ENCODE assay signal across 18 mouse cellular contexts in genomic region chr2:155610978-155611377, GRCm38 (mm10). TPM values are rescaled to one million over a fixed set of nuclear protein-coding genes. Genes with fewer than 3 reads are reported as not detected.
A peak's percentile ranks its signal among the peaks of the same experiment; 100 is the strongest.
DNase-seq lines count a peak whose midpoint lies in the region; ATAC-seq lines count a peak whose summit lies in the region.
"Had no signal": no experiment of that assay in that cellular context is flagged by ENCODE, and none has a peak within 500 bp of the region (broad histone marks: within the 10 kb centered on the region; RNA-seq: fewer than 3 reads in every experiment).

Gene Myh7b (plus strand): TSS chr2:155611212.

- no peak within 1 kb of the TSS for H3K9ac ChIP-seq in midbrain, embryonic 11.5 days (ENCODE audit: low read length)
- no peak within 1 kb of the TSS for H3K9ac ChIP-seq in midbrain, embryonic 14.5 days (replicated peaks; ENCODE audit: low read length)
- peak within 1 kb of the TSS; percentile 65 for H3K9ac ChIP-seq in heart, embryonic 12.5 days
- H3K9ac ChIP-seq: midbrain, embryonic 15.5 days had no signal

- WGBS in midbrain, embryonic 11.5 days = 47% methylated on average over 4 of the region's 4 CpGs
- 26% methylated on average over 4 of the region's 4 CpGs for WGBS in midbrain, embryonic 14.5 days
- WGBS in heart, embryonic 12.5 days = 28% methylated on average over 4 of the region's 4 CpGs

- no peaks in the 10 kb centered on the region for H3K9me3 ChIP-seq in midbrain, embryonic 11.5 days (ENCODE audit: control insufficient read depth, low read length)
- no peaks in the 10 kb centered on the region for H3K9me3 ChIP-seq in midbrain, embryonic 14.5 days (ENCODE audit: control insufficient read depth, low read length)
- H3K9me3 ChIP-seq in heart, embryonic 12.5 days (replicated peaks) = no peaks in the 10 kb centered on the region
- H3K9me3 ChIP-seq: midbrain, embryonic 15.5 days had no signal

- intact Hi-C loops in heart, postnatal 36 days (cut with DNase I) = no loop called here
- intact Hi-C loops in left cerebral cortex, postnatal 10 days (cut with DNase I) = no loop called here

- H3K27me3 ChIP-seq in midbrain, embryonic 11.5 days (ENCODE audit: control insufficient read depth, insufficient read depth, low read length) = no peaks in the 10 kb centered on the region
- no peaks in the 10 kb centered on the region for H3K27me3 ChIP-seq in midbrain, embryonic 14.5 days (ENCODE audit: control insufficient read depth, insufficient read depth, low read length)
- H3K27me3 ChIP-seq in heart, embryonic 12.5 days (replicated peaks) = no peaks in the 10 kb centered on the region

- peak; percentile 6 for DNase-seq in midbrain, embryonic 11.5 days (ENCODE audit: low spot score, missing footprints)
- DNase-seq in midbrain, embryonic 14.5 days = no peak
- no peak for DNase-seq in heart, postnatal 36 days
- DNase-seq in layer of hippocampus, adult 18-20 months (ENCODE audit: low spot score in 2 of 2) = no peak
- no peak for DNase-seq in left cerebral cortex, postnatal 10 days (ENCODE audit: extremely low spot score in 1 of 2, low spot score in 2 of 2)
- no peak for DNase-seq in cerebellum, postnatal 10 days
- DNase-seq: adrenal gland, postnatal 10 days; cerebellum, adult 9-11 months; gastrocnemius, postnatal 36 days; kidney, adult 18-20 months; kidney, postnatal 14 days; layer of hippocampus, adult 9-11 months; left cerebral cortex, postnatal 4 days; lung, adult 2 months had no signal

- ATAC-seq in midbrain, embryonic 11.5 days (ENCODE audit: low FRiP score) = no peak
- ATAC-seq in midbrain, embryonic 14.5 days (ENCODE audit: low FRiP score, low TSS enrichment) = no peak
- ATAC-seq in heart, embryonic 12.5 days (ENCODE audit: insufficient number of reproducible peaks, low FRiP score) = peak; percentile 40; the same call in 1 of the 2 replicates
- ATAC-seq: hindbrain, embryonic 16.5 days; midbrain, embryonic 15.5 days had no signal

- no peak within 1 kb of the TSS for H3K4me3 ChIP-seq in midbrain, embryonic 11.5 days (ENCODE audit: low read depth, low read length)
- H3K4me3 ChIP-seq in midbrain, embryonic 14.5 days (replicated peaks; ENCODE audit: low read depth, low read length) = no peak within 1 kb of the TSS
- peak within 1 kb of the TSS; percentile 46 for H3K4me3 ChIP-seq in heart, embryonic 12.5 days
- H3K4me3 ChIP-seq: midbrain, embryonic 15.5 days had no signal

- H3K27ac ChIP-seq in midbrain, embryonic 11.5 days (ENCODE audit: low read depth, low read length) = no peak within 1 kb of the TSS
- no peak within 1 kb of the TSS for H3K27ac ChIP-seq in midbrain, embryonic 14.5 days (replicated peaks; ENCODE audit: low read depth, low read length)
- peak within 1 kb of the TSS; percentile 86 for H3K27ac ChIP-seq in heart, embryonic 12.5 days (ENCODE audit: poor library complexity, severe bottlenecking)
- H3K27ac ChIP-seq: macrophage; midbrain, embryonic 15.5 days had no signal

- H3K36me3 ChIP-seq in midbrain, embryonic 11.5 days (ENCODE audit: control insufficient read depth, insufficient read depth, low read length) = no peaks in the 10 kb centered on the region
- no peaks in the 10 kb centered on the region for H3K36me3 ChIP-seq in midbrain, embryonic 14.5 days (ENCODE audit: control insufficient read depth, insufficient read depth, low read length)
- H3K36me3 ChIP-seq in heart, embryonic 12.5 days = peaks cover 17% of the 10 kb centered on the region
- H3K36me3 ChIP-seq: midbrain, embryonic 15.5 days had no signal

- H3K4me1 ChIP-seq in midbrain, embryonic 11.5 days (ENCODE audit: control insufficient read depth, insufficient read depth, low read length) = no peaks in the 10 kb centered on the region
- H3K4me1 ChIP-seq in midbrain, embryonic 14.5 days (ENCODE audit: control insufficient read depth, insufficient read depth, low read length) = peaks cover 6% of the 10 kb centered on the region
- peaks cover 43% of the 10 kb centered on the region for H3K4me1 ChIP-seq in heart, embryonic 12.5 days (replicated peaks)

- no peak within 1 kb of the TSS for H3K4me2 ChIP-seq in midbrain, embryonic 11.5 days
- no peak within 1 kb of the TSS for H3K4me2 ChIP-seq in midbrain, embryonic 14.5 days (ENCODE audit: low read length)
- H3K4me2 ChIP-seq in heart, embryonic 12.5 days = peak within 1 kb of the TSS; percentile 90
- H3K4me2 ChIP-seq: midbrain, embryonic 15.5 days had no signal

RNA-seq across cellular contexts. Expression of gene Myh7b, which starts in this region (rescaled TPM):
- 0.59 and 0.63 TPM in 2 replicates for polyA plus RNA-seq in midbrain, embryonic 11.5 days (2014; fragmentation: Nextera tagmentation; extraction: Ambion mirVana)
- 0.64 and 0.77 TPM in 2 replicates for polyA plus RNA-seq in midbrain, embryonic 14.5 days (2014; fragmentation: Nextera tagmentation; extraction: Ambion mirVana)
- polyA plus RNA-seq in heart, embryonic 12.5 days (2016; fragmentation: Nextera tagmentation; extraction: Ambion mirVana) = 22.1 and 24.4 TPM in 2 replicates
- total RNA-seq in heart, postnatal 36 days (2021) = 10 to 100 TPM; 25.3 to 30.2 TPM
- total RNA-seq in layer of hippocampus, adult 18-20 months (2021) = 1 to 10 TPM; 3.0 to 4.9 TPM
- 1 to 10 TPM; 3.4 to 3.9 TPM for total RNA-seq in left cerebral cortex, postnatal 10 days (2021)
- polyA plus RNA-seq: macrophage had no signal

Comparison
In these comparisons a context has a peak if more than half of its experiments do, and no peak if none do; other contexts are left out.
1. RNA of gene Myh7b (total RNA-seq): 25.3 to 30.2 TPM in heart, postnatal 36 days; 3.0 to 4.9 TPM in layer of hippocampus, adult 18-20 months and 3.4 to 3.9 TPM in left cerebral cortex, postnatal 10 days; every median in the first group is over 4 times any median in the second.
2. RNA of gene Myh7b (polyA plus RNA-seq): 22.1 to 24.4 TPM in heart, embryonic 12.5 days; 0.64 to 0.77 TPM in midbrain, embryonic 14.5 days and 0.59 to 0.63 TPM in midbrain, embryonic 11.5 days; every median in the first group is over 10 times any median in the second.
3. Peak in DNase-seq in midbrain, embryonic 11.5 days; RNA of the gene not detected or under 1 TPM.